Mouse (Mus musculus): ENCODE data around the gene Ankrd42. TPM values are rescaled to one million over a fixed set of nuclear protein-coding genes. Genes with fewer than 3 reads are reported as not detected.

Ankrd42 gene
- 6.0 and 7.6 TPM in 2 replicates for polyA plus RNA-seq (2014; fragmentation: Nextera tagmentation; extraction: Ambion mirVana)

DNA sequence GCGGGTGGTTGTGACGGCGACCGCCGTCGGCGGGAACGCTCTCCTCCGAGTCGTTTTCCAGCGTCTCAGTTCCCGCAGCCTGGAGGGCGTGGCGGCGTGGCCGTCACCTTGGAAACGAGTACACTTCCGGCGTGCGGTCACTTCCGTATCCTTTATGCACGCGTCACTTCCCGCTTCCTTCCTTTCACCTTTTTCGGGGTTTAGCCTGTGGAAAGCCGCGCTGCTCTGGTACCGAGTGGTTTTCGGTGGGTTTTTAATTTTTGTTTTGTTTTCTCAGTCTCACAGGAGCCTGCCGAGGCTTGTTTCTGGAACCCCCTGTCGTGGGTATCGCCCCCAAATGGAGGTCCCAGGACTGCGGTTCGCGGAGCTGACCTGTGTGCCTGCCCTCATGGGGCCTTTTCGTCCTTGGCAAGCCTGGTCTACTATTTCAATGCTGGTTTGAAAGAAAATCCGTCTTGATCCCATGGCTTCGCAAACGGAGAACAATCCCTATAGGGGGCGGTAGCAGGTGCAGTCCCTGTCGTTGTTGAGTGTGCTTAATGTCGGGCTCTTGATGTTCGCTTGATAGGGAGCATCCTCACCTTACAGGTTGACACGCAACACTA, at the start of gene Ankrd42:
TSS of gene Ankrd42 (minus strand) at position 122 of the 605 bp plus-strand sequence.
- H3K9me3 ChIP-seq (ENCODE audit: control insufficient read depth, low read depth, low read length) = no peaks in the 10 kb centered on the region
- peak; percentile 96 for ATAC-seq (ENCODE audit: insufficient number of reproducible peaks, insufficient read depth, low FRiP score, low read depth)
- under 1% methylated on average over 44 of the region's 44 CpGs for WGBS
- H3K27ac ChIP-seq (ENCODE audit: low read length) = peak within 1 kb of the TSS; percentile 74
- H3K4me2 ChIP-seq (replicated peaks; ENCODE audit: low read depth, low read length) = peak within 1 kb of the TSS; percentile 86
- H3K27me3 ChIP-seq (ENCODE audit: control insufficient read depth, insufficient read depth, low read length) = no peaks in the 10 kb centered on the region
- peaks cover 11% of the 10 kb centered on the region for H3K36me3 ChIP-seq (ENCODE audit: control insufficient read depth, insufficient read depth, low read length)
- peak within 1 kb of the TSS; percentile 67 for H3K9ac ChIP-seq (replicated peaks; ENCODE audit: low read depth, low read length)
- H3K4me1 ChIP-seq (ENCODE audit: control insufficient read depth, insufficient read depth, low read length) = peaks cover 9% of the 10 kb centered on the region; the same call in 1 of the 2 replicates
- H3K4me3 ChIP-seq (ENCODE audit: low read depth, low read length) = peak within 1 kb of the TSS; percentile 67

DNA sequence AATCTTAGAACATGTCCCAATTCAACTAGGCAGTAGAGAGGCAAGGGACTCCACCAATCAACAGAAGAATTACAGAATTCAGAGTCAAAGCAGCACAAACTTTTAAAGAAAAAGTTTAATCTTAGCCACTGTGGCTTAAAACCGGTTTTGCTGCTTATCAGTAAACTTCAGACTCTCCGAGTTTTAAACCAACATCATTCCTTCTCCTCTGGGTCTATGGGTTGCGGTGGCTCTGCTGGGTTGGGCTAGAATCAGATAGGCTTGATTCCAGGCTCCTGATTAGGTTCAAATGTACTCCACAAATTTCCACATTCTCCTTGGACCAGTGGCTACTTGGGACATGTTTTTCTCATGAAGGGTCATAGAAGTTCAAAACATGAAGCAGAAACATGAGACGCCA, 40.4 kb upstream of the Ankrd42 start:
- H3K4me2 ChIP-seq (replicated peaks; ENCODE audit: low read depth, low read length) = no peak overlapping the region
- 47% methylated on average over 4 of the region's 4 CpGs for WGBS
- no peaks in the 10 kb centered on the region for H3K36me3 ChIP-seq (ENCODE audit: control insufficient read depth, insufficient read depth, low read length)
- H3K9me3 ChIP-seq (ENCODE audit: control insufficient read depth, low read depth, low read length) = no peaks in the 10 kb centered on the region
- H3K9ac ChIP-seq (replicated peaks; ENCODE audit: low read depth, low read length) = no peak overlapping the region
- H3K4me3 ChIP-seq (ENCODE audit: low read depth, low read length) = no peak overlapping the region
- no peak for ATAC-seq (ENCODE audit: insufficient number of reproducible peaks, insufficient read depth, low FRiP score, low read depth)
- H3K4me1 ChIP-seq (ENCODE audit: control insufficient read depth, insufficient read depth, low read length) = no peaks in the 10 kb centered on the region
- no peak overlapping the region for H3K27ac ChIP-seq (ENCODE audit: low read length)
- H3K27me3 ChIP-seq (ENCODE audit: control insufficient read depth, insufficient read depth, low read length) = no peaks in the 10 kb centered on the region

DNA sequence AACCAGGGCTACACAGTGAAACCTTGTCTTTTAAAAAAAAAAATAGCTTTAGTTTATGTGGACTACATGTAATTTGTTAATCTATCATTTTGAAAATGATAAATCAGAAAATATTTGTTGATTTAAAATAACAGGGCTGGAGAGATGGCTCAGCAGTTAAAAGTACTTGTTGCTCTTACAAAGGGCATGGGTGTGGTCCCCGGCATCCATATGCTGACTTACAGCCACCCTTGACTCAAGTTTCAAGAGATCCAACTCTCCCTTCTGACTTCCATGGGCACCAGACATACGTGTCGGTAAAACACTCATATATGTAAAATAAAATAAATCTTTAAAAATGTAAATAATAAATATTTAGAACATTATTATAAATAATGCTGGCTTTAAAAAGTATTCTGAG, 38.2 kb upstream of the Ankrd42 start:
- 83% methylated on average over 3 of the region's 3 CpGs for WGBS
- Histone ChIP-seq H3K4me1 (ENCODE audit: control insufficient read depth, insufficient read depth, low read length) (peaks cover 5% of the 10 kb centered on the region; the same call in 1 of the 2 replicates), H3K9me3 (ENCODE audit: control insufficient read depth, low read depth, low read length) (no peaks in the 10 kb centered on the region), H3K36me3 (ENCODE audit: control insufficient read depth, insufficient read depth, low read length) (no peaks in the 10 kb centered on the region), H3K4me2 (replicated peaks; ENCODE audit: low read depth, low read length) (no peak overlapping the region), H3K27me3 (ENCODE audit: control insufficient read depth, insufficient read depth, low read length) (no peaks in the 10 kb centered on the region), H3K4me3 (ENCODE audit: low read depth, low read length) (no peak overlapping the region), H3K9ac (replicated peaks; ENCODE audit: low read depth, low read length) (no peak overlapping the region), H3K27ac (ENCODE audit: low read length) (no peak overlapping the region)
- ATAC-seq (ENCODE audit: insufficient number of reproducible peaks, insufficient read depth, low FRiP score, low read depth) = no peak

DNA sequence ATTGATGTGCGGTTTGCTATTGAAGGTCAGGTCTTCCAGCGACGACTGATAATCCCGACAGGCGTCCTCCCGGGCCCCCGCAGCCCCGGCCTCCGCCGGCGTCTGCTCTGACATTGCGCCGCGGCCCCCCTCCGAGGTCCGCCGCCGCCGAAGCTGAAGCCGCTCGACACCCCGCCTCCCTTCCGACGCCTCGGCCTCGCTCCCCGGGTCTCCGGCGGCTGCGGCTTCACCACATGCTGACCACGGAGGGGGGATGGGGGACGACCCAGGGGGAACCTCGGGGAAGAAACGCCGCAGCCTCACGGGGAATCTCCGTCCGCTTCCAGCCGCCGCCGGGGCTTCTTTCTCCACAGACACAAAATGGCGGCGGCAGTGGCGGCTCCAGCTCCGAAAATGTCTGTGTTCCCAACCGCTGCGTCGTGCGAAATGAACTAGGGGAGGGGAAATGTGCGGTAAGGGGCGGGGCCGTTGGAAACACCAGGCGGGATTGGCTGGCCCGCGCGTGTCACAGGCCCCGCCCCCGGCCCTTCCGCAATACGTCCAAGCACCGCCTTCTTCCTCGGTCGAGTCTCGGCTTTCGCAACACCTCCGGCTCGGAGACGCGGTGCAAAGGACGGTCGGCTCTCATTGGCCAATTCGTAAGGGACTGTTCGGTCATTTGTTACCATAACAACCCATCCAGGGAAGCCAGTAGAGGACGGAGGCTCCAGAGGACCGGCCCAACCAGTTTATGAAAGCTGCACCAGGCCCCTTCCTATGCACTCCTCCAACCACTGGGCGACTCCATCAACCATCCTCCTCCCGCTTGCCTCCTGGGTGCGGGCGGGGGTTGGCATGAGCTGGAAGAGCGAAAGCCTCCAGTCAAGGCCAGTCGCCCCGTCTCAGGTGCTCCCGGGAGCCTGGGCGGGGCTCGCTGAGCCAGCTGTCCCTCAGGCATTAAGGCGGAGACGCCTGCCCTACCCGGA, 32.8 kb upstream of the Ankrd42 start, which contains the start of gene Pcf11:
TSS of gene Pcf11 (minus strand) at position 428 of the 965 bp plus-strand sequence.
- Histone ChIP-seq H3K4me2 (replicated peaks; ENCODE audit: low read depth, low read length) (peak within 1 kb of the TSS; percentile 53), H3K4me1 (ENCODE audit: control insufficient read depth, insufficient read depth, low read length) (peaks cover 16% of the 10 kb centered on the region; the same call in 1 of the 2 replicates), H3K27me3 (ENCODE audit: control insufficient read depth, insufficient read depth, low read length) (no peaks in the 10 kb centered on the region), H3K27ac (ENCODE audit: low read length) (peak within 1 kb of the TSS; percentile 97), H3K9ac (replicated peaks; ENCODE audit: low read depth, low read length) (peak within 1 kb of the TSS; percentile 97), H3K9me3 (ENCODE audit: control insufficient read depth, low read depth, low read length) (no peaks in the 10 kb centered on the region), H3K4me3 (ENCODE audit: low read depth, low read length) (peak within 1 kb of the TSS; percentile 71), H3K36me3 (ENCODE audit: control insufficient read depth, insufficient read depth, low read length) (peaks cover 6% of the 10 kb centered on the region; the same call in 1 of the 2 replicates)
- ATAC-seq (ENCODE audit: insufficient number of reproducible peaks, insufficient read depth, low FRiP score, low read depth) = peak; percentile 99
- WGBS = under 1% methylated on average over 88 of the region's 88 CpGs

DNA sequence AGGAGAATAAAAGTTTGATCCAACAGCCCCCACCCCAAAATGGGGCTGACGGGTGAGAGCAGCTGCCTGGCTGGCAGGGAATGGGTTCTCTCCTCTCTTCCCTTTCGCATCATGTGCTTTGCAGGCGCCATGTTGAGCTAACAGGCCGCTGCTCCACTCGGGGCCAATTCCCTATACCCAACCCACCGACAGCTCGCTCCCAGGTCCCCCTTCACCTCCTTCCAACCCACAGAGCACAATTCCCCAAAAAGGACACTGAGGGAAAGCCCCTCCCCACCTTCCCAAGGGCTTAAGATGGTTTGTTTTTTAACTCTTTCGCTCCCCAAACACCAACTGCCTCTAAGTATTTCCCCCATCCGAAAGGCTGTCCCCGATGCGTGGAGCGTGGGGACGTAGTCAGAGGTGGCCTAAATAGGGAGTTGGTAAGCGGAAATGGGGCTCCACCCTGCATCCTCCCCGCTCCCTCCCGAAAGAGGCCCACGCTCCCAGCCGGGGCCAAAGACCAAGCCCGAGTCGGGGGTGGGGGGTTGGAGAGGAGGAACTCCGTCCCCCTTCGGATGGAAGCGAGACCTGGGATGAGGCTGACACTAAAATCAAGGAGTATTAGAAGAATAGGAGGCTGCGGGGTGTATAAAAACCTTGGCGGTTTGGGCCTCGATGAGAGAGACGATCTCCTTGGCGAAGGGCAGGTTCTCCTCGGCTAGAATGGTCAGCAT, 32.0 kb upstream of the Ankrd42 start:
- peak overlapping the region; percentile 97 for H3K27ac ChIP-seq (ENCODE audit: low read length)
- no peak; the same call in 1 of the 2 replicates for ATAC-seq (ENCODE audit: insufficient number of reproducible peaks, insufficient read depth, low FRiP score, low read depth)

DNA sequence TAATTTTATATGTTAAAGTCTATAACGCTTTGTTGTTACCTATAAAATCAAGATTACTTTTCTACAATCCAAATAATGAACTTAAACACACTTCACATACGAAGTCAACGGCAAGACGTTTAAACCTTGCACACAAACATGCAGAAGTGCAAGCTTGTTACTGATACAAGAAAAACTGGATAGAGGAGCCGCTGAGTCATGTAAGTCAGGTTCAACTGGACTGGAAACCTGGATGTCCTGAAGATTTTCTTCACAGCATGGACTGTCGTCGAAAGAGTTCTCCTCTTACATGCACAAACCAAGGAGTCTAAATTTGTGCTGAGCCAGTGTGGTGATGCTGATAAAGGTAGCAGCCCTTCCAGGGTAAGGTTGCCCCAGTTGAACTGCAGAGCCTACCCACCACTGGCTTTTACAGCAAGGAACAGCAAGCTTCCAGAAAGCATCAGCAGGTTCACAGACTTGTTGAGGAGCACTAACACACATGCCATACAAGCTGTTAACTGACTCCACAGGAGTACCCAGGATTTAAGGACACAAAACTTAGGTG, 29.4 kb upstream of the Ankrd42 start:
- H3K27ac ChIP-seq (ENCODE audit: low read length) = no peak overlapping the region
- H3K27me3 ChIP-seq (ENCODE audit: control insufficient read depth, insufficient read depth, low read length) = no peaks in the 10 kb centered on the region
- no peak for ATAC-seq (ENCODE audit: insufficient number of reproducible peaks, insufficient read depth, low FRiP score, low read depth)
- no peaks in the 10 kb centered on the region for H3K9me3 ChIP-seq (ENCODE audit: control insufficient read depth, low read depth, low read length)
- WGBS = 82% methylated on average over 7 of the region's 7 CpGs
- H3K4me1 ChIP-seq (ENCODE audit: control insufficient read depth, insufficient read depth, low read length) = peaks cover 16% of the 10 kb centered on the region; the same call in 1 of the 2 replicates
- H3K9ac ChIP-seq (replicated peaks; ENCODE audit: low read depth, low read length) = no peak overlapping the region
- peaks cover 21% of the 10 kb centered on the region for H3K36me3 ChIP-seq (ENCODE audit: control insufficient read depth, insufficient read depth, low read length)
- H3K4me3 ChIP-seq (ENCODE audit: low read depth, low read length) = no peak overlapping the region
- peak overlapping the region; percentile 49 for H3K4me2 ChIP-seq (replicated peaks; ENCODE audit: low read depth, low read length)

More for the DNA sequence above, 32.0 kb upstream of the Ankrd42 start:
- under 1% methylated on average over 29 of the region's 29 CpGs for WGBS
- peak overlapping the region; percentile 49 for H3K4me2 ChIP-seq (replicated peaks; ENCODE audit: low read depth, low read length)
- H3K27me3 ChIP-seq (ENCODE audit: control insufficient read depth, insufficient read depth, low read length) = no peaks in the 10 kb centered on the region
- peaks cover 16% of the 10 kb centered on the region; the same call in 1 of the 2 replicates for H3K4me1 ChIP-seq (ENCODE audit: control insufficient read depth, insufficient read depth, low read length)
- peak overlapping the region; percentile 71 for H3K4me3 ChIP-seq (ENCODE audit: low read depth, low read length)
- peaks cover 6% of the 10 kb centered on the region; the same call in 1 of the 2 replicates for H3K36me3 ChIP-seq (ENCODE audit: control insufficient read depth, insufficient read depth, low read length)
- peak overlapping the region; percentile 97 for H3K9ac ChIP-seq (replicated peaks; ENCODE audit: low read depth, low read length)
- H3K9me3 ChIP-seq (ENCODE audit: control insufficient read depth, low read depth, low read length) = no peaks in the 10 kb centered on the region

DNA sequence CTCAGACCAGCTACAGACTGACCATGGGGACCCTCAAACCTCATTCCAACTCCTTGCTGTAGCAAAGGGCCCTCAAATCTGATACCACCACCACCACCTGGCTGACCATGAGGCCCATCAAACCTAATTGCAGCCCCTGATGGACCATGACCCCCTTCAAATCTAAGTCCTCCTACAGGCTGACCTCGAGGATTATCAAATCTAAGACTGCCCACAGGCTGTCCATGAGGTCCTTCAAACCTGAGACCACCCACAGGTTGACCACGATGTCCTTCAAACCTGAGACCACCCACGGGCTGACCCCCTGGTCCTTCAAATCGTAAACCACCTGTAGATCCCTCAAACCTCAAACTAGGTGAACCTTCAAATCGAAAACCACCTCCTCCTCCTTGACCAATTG, 21.1 kb upstream of the Ankrd42 start:
- Histone ChIP-seq H3K4me2 (replicated peaks; ENCODE audit: low read depth, low read length) (no peak overlapping the region), H3K36me3 (ENCODE audit: control insufficient read depth, insufficient read depth, low read length) (peaks cover 66% of the 10 kb centered on the region), H3K9ac (replicated peaks; ENCODE audit: low read depth, low read length) (no peak overlapping the region), H3K9me3 (ENCODE audit: control insufficient read depth, low read depth, low read length) (no peaks in the 10 kb centered on the region), H3K27me3 (ENCODE audit: control insufficient read depth, insufficient read depth, low read length) (no peaks in the 10 kb centered on the region), H3K27ac (ENCODE audit: low read length) (no peak overlapping the region), H3K4me3 (ENCODE audit: low read depth, low read length) (no peak overlapping the region), H3K4me1 (ENCODE audit: control insufficient read depth, insufficient read depth, low read length) (no peaks in the 10 kb centered on the region)
- ATAC-seq (ENCODE audit: insufficient number of reproducible peaks, insufficient read depth, low FRiP score, low read depth) = no peak
- 96% methylated on average over 5 of the region's 5 CpGs for whole genome bisulfite sequencing

DNA sequence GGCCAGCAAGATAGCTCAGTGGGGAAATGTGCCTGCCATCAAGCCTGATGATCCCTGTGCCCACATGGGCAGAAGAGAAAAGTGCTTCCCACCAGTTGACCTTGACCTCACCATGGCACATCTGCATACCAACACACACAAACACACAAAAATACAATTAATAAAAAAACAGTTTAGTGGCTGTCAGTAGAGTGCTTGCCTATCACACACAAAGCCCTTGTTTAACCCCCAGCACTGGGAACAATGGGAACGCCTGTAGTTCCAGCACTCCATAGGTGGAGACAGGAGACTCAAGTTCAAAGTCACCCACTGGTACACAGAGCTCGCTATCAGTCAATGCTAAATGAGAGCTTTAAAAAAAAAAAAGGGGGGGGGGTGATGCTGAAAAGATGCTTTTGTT, 19.4 kb upstream of the Ankrd42 start:
- WGBS = 89% methylated on average over 2 of the region's 2 CpGs
- Histone ChIP-seq H3K4me2 (replicated peaks; ENCODE audit: low read depth, low read length) (no peak overlapping the region), H3K27me3 (ENCODE audit: control insufficient read depth, insufficient read depth, low read length) (no peaks in the 10 kb centered on the region), H3K9me3 (ENCODE audit: control insufficient read depth, low read depth, low read length) (no peaks in the 10 kb centered on the region), H3K27ac (ENCODE audit: low read length) (no peak overlapping the region), H3K4me1 (ENCODE audit: control insufficient read depth, insufficient read depth, low read length) (no peaks in the 10 kb centered on the region), H3K4me3 (ENCODE audit: low read depth, low read length) (no peak overlapping the region), H3K9ac (replicated peaks; ENCODE audit: low read depth, low read length) (no peak overlapping the region), H3K36me3 (ENCODE audit: control insufficient read depth, insufficient read depth, low read length) (peaks cover 61% of the 10 kb centered on the region)
- ATAC-seq (ENCODE audit: insufficient number of reproducible peaks, insufficient read depth, low FRiP score, low read depth) = no peak
